Mouse (Mus musculus) skeletal muscle tissue, adult 2 months (tissue): ENCODE measurements at regions not wholly inside any gene's neighbourhood (a gene's known extent, or its start where the extent isn't known, plus 50 kb on each side); places are given as distances from the start of the nearest gene placed in this dataset.
A peak's percentile ranks its signal among the peaks of the same experiment; 100 is the strongest.

Experiments used
- DNase-seq: peaks from one replicate; pipeline ENCODE4 v3.0.0-alpha.2; 2012; ENCODE audit warnings: low read depth, low spot score

DNA sequence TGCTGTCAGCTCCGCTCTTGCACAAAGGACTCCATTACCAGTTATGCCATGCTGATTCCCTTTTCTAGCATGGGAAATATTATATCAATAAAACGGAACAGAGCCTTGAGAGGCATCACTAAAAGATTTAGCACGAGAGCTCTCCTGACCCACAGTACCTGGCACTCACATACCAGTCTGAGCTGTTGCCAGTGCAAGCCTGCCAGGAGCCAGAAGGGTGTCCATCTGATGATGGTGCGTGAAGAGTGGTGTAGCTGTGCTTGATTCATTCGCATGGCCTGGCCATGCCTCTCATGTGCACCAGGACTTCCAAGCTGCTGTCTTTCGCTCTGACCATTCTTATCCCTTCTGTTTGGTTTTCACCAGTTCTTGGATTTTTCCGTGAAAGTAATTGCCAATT lies 102.3 kb upstream of the Irx4 start:
- no peak for DNase-seq

DNA sequence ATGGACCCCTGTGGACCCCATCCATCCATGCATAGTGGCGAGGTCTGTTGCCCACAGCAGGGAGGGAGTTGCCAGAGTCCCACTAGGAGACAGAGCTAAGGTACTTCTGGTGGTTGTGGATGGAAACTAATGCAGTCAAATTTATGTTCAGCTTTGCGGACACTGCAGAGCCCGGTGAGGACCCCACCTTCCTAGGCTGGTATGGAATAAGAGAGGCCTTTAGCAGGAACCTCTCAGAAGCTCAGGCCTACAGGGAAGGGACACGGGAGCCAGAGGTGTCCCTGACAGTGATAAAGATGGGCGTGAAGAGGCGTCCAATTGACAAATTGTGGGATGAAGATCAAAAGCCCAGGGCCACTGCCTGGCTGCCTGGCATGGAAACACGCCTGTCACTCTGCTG lies 100.8 kb upstream of the Irx4 start:
- no peak for DNase-seq

DNA sequence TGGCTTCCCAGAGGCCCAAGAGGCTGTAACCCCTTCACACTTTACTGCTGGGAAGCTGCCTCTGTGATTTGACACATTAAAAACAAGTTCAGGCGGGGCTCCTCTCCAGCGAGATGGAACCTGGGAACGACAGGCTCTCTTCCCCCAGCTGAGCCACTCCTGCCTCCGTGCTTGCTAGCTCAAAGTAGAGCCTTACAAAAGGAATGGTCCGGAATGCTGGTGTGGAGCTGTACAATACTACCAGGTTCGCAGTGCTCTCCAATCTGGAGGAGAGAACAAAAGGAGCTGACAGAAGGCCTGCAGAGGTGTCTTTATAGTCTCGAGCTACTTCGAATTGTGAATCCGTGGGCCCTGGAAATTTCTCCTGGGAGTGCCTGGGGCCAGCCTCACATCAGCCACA lies 100.4 kb upstream of the Irx4 start:
- no peak for DNase-seq

DNA sequence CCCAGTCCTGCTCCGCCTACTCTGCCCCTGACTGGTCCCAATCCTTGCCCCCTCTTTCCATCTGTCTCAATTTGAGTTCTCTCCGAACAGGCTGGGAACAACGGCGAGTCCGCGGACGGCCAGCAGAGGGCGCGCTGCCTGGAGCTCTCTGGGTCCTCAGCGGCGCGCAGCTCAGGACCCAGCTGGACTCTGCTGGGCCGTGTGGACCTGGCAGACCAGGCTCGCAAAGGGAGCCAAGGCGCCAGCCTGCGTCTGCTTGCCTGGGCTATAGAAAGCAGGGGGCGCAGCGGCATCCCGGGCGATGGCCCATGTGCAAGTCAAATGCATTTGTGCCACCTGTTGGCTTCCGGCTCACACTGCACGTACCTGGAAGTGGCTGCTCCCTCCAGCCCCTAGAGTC lies 100.0 kb upstream of the Irx4 start:
- DNase-seq: peak; percentile 39

DNA sequence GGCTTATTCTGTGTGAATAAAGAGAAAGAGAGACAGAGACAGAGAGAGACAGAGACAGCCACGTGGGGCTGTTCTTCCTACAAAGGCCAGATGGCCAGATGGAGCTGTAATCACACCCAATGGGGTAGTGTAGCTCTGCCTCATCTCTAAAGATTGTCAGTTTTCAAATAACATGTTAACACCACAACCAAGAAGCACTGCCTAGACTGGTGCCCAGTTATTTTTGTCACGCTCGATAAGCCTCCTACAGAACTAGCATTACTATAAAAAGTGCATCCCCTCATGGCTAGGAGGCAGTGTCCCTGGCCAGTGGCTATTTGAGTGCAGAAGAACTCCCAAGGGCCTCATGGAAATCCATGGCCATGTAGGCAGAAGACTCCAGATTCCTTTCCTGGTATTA lies 90.0 kb upstream of the Irx4 start:
- DNase-seq: no peak

DNA sequence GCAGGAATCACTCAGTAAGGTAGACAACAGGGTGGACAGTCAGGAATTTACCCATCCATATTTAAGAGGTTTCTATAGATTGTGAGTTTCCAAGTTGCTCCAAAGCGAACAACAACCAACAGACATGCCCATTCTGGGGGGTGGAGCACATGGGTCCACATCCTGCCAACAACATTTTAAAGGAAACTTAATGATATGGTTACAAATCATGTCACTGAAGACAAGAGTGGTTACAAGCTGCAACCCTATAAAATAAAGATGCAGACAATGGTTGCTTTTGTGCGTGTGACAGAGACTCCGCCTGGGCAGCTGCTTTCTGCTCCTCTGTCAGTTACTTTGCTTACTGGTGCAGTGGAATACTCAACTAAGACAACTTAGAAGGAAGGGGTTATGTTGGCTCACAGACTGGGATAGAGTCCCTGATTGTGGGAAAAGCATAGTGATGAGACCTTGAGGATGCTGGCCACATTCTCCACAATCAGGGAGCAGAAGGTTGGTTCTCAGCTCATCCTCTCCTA lies 52.3 kb upstream of the Irx4 start:
- DNase-seq: no peak
